Mouse (Mus musculus) spleen, adult 2 months (tissue): ENCODE measurements around the gene Jund.

Experiments
- CTCF ChIP-seq: fragments of 200-500 bp; IDR thresholded peaks from 2 replicates; pipeline ENCODE4 v1.5.1; 2011; ENCODE audit warnings: mild to moderate bottlenecking, inconsistent platforms; ENCODE audit not compliant: insufficient read depth, insufficient read length, insufficient replicate concordance; ENCODE audit errors: extremely low read depth
- POLR2A ChIP-seq: fragments of 200-500 bp; IDR thresholded peaks from 2 replicates; pipeline ENCODE4 v1.6.1; 2011; ENCODE audit warnings: low read depth, low read length, inconsistent platforms

GRCm38 (mm10) chr8:70657214-70657613, 41.5 kb upstream of the Jund start:
- TF ChIP-seq CTCF (no peak), POLR2A (no peak)
